Mouse (Mus musculus) embryo, embryonic 10.5 days (tissue): ENCODE data around the gene Prkaca.
"Not testable (repeated sequence)": the region's sequence is repeated elsewhere in the genome, so short reads cannot be mapped to it uniquely, and the experiment has no call there.

Experiments
- DNase-seq: peaks from one replicate; pipeline ENCODE4 v3.0.0-alpha.2; 2015; ENCODE audit warnings: low spot score

Prkaca gene

GRCm38 (mm10) chr8:84002957-84003611, 30.3 kb downstream of the Prkaca start:
- no peak for DNase-seq

DNA sequence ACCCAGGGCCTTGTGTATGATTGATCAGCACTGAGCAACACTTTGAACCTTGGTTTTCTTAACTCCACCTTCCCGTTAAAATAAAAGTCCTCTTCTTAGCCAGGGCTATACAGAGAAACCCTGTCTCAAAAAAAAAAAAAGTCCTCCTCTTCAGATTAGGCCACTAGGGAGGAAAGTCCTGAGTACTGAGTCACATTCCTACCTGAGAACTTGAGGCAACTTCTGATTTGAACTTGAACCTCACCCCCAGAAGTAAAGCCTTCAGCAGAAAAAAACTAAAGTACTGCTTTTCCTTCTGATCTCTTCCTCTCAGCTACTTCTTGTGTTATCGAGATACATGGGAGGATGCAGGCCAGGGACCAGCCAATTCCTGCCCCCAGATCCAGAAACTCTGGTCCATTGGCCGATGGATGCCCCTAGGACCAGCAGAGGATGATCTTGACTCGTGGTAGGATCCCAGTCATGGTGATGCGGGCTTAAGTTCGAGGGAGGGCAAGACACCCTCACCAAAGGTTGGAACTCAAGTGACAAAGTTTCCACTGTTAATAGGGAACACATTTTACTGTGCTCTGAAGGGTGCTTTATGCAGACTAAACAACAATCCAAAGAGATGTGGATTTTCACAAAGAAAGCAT, 30.9 kb downstream of the Prkaca start:
- no peak for DNase-seq

GRCm38 (mm10) chr8:84004533-84005201, 31.9 kb downstream of the Prkaca start:
- DNase-seq: peak; percentile 95

DNA sequence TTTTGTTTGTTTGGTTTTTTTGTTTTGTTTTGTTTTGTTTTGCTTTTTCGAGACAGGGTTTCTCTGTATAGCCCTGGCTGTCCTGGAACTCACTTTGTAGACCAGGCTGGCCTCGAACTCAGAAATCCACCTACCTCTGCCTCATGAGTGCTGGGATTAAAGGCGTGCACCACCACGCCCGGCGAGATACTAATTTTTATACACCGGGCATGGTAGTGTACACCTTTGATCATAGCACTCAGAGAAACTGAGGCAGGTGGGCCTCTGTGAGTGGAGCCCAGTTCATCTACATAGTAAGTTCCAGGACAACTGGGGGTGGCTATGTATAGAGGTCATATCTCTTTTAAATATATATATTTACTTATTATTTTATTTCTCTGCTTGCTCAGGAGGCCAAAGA, 32.7 kb downstream of the Prkaca start:
- not testable (repeated sequence) for DNase-seq

DNA sequence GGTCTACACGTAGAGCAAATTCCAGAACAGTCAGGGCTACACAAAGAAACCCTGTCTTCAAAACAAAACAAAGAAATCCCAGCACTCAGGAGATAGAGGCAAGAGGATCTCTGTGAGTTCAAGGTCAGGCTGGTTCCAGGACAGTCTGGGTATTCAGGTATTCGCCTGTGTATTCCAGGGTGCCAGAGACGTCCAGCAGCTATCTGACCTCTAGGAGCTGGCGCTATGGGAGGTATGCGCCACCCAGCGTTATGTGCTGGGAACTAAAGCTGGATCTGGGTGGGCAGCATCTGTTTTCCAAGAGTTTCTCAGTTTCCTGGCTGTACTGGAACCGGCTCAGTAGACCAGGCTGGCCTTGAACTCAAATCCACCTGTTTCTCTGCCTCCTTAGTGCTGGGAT, 35.6 kb downstream of the Prkaca start:
- peak; percentile 69 for DNase-seq

DNA sequence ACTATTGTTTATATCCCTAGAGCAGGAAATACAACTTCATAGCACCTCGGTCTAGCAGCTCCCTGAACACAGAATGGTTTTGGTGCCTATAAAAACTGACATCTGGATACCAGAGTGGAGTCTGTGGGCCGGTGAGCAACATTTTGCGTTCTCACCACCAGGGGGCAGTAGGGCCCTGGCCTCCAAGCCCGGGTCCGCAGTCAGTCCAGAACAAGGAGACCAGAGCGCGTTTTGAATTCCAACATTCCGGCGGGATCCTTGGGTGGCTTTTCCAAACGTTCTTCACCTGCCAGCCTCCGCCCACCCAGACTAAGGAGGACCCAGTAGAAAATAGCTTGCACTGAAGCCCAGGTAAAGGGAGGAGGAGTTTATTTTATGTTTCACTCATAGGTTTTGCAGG, 37.1 kb downstream of the Prkaca start:
- DNase-seq: peak; percentile 93

DNA sequence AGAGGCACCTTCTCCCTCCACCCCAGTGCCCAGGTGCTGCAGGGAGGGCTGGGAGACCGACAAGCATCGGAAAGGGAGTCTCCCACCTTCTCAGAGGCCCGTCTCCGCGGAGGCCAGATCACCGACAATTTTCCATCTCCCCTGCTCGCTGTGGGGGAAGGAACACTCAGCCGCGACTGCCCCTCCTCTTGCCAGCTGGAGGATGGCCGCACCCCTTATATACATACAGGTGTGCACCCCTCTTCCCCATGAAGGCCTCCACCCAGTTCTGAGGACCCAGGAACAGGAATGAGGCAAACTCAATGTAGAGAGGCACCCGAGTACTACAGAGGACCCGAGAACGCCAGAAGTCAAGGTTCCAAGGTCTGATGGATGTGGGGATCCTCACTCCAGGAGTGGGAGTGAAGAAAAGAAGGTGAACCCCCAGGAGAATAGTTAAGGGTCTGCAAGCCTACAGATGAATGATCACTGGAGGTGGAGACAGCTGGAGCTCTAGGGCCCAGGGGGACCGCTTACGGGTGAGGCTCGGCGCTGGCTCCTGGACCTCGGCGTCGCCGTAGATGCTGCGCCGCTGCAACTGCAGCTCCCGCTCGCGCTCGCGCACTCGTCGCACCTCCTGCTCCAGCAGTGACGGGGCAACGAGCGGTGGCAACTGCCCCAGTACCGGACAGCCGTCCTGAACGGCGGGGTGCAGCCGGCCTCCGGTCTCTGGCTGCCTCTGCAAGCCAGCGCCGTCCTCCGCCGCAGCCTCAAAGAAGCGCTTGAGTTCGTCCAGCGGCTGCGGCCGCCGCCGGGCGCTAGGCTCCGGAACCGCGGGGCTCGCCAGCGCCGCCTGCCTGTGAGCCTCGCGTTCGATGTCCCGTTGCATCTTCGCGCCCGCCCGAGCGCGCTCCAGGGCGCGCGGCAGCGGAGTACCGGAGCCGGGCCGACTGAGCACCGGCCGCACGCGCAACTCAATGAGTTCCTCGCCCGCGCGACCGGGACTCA, 38.1 kb downstream of the Prkaca start:
- DNase-seq: peak; percentile 84

DNA sequence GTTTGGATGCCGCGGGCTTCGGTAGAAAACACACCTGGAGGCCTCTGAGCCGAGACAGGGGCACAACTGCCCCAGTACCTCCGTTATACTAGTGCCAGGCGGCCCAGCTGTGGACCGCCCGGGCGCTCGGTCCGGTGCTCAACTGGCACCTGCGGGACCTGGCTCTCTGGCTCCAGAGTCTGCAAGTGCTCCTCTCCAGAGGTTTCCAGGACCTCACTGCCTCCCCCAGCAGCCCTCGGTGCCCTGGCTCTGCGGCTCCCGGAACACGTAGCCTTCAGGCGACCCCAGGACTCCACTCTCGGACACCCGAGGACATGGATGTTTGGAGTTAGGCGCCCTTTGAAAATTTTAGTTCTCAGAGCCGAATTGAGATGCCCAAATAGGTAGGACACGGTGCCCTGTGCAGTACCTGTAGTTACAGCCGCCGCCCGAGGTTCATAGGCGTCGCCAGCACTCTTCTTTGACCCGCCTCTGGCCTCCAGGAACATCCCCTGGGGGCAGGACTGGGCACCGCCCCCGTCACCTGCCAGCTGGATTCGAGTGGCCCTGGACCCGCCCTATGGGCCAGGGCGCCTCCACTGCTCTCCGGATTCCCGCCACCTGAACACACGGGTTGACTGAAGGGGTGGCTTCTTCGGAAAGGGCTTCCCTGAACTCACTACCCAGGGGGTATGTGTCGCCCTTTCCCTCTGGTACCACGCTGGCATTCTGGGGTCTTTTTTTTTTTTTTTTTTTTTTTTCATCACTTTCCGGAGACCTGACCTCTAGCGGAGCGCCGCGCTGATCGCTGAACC, 39.1 kb downstream of the Prkaca start, which contains the start of gene 2210011C24Rik:
TSS of gene 2210011C24Rik (minus strand) at position 467 of the 794 bp plus-strand sequence.
- DNase-seq: no peak

GRCm38 (mm10) chr8:84012499-84013165, 39.8 kb downstream of the Prkaca start:
- DNase-seq: peak; percentile 68

- DNase-seq: no peak
These were observed 43.0 kb downstream of the Prkaca start for GRCm38 (mm10) chr8:84015833-84016232.

DNA sequence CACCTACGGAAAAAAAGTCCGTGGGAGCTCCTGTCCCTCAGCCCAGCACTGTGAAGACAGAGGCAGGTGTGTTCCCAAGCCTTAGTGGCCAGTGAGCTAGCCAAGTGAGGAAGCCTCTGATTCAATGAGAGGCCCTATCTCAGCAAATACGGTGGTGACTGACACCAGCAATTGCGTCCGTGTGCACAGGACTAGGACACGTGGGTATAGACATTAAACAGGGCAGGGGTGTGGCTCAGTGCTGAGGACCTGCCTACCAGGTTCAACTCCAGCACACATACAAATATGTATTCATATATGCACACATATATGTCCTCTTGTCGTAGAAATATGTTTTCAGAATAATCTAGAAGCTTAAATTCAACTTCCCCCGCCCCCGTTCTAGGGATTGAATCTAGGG, 46.9 kb downstream of the Prkaca start:
- no peak for DNase-seq

DNA sequence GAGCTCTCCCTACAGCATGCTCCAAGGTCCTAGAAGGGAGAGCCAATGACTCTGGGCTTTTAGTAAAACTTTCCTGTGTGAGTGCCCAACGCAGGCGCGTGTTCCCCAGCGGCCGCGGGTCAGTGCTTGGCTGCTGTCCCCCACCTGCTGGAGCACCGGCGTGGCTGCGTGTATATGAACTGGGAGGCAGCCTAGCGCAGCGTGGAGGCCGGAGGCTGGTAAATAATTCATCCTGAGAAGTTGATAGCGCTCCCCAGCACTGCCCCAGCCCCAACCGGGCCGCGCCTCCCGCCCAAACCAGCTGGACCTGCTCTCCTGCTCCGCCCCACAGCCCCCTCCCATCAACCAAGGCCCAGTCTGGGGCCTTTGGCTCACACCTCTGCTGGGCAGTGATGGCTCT, 48.3 kb downstream of the Prkaca start, which contains the start of gene Palm3:
TSS of gene Palm3 (plus strand) at position 376 of the 400 bp plus-strand sequence.
- DNase-seq: no peak

GRCm38 (mm10) chr8:84021569-84021968, 48.8 kb downstream of the Prkaca start:
- DNase-seq: no peak

- DNase-seq: no peak
These were observed 50.3 kb downstream of the Prkaca start for GRCm38 (mm10) chr8:84023085-84023484.

DNA sequence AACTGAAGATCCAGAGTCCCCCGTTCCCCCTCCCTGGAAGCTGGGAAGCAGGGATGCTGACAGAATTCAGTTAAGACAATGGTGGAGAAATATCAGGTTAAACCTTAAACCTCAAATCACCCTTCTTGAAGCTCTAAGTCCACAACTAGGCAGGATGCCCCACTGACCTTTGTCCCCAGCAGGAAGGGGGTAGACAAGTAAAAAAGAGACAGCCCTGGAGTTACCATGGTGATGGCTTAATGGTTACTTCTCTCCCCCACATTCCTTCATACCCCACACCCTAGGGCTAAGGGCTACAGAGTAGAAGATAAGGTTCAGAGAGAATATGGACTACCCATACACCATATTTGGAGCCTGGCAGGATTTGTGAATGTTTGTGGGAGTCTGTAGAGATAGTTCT, 50.8 kb downstream of the Prkaca start:
- DNase-seq: no peak

GRCm38 (mm10) chr8:84024171-84024570, 51.4 kb downstream of the Prkaca start:
- DNase-seq: peak; percentile 77

GRCm38 (mm10) chr8:84025863-84026262, 53.1 kb downstream of the Prkaca start:
- peak; percentile 85 for DNase-seq

GRCm38 (mm10) chr8:84027449-84027848, 54.7 kb downstream of the Prkaca start:
- no peak for DNase-seq

- no peak for DNase-seq
These were observed 56.5 kb downstream of the Prkaca start for GRCm38 (mm10) chr8:84029272-84029671.

- no peak for DNase-seq
These were observed 60.0 kb downstream of the Prkaca start for GRCm38 (mm10) chr8:84032777-84033176.
